ENCODE assay signal across 18 mouse cellular contexts in genomic region chr16:25817753-25818624, GRCm38 (mm10).
A peak's percentile ranks its signal among the peaks of the same experiment; 100 is the strongest.
DNase-seq lines count a peak whose midpoint lies in the region; ATAC-seq and TF ChIP-seq lines count a peak whose summit lies in the region.
"Had no signal": no experiment of that assay in that cellular context is flagged by ENCODE, and none has a peak within 500 bp of the region (broad histone marks: within the 10 kb centered on the region; RNA-seq: fewer than 3 reads in every experiment).

No protein-coding gene starts in this region.

- DNase-seq in forebrain, postnatal 0 days, result no peak
- DNase-seq in midbrain, embryonic 11.5 days (ENCODE audit: low spot score, missing footprints), result peak; percentile 86
- DNase-seq in midbrain, embryonic 14.5 days, result no peak
- DNase-seq in R1 (ENCODE audit: low read depth, low spot score), result peak; percentile 14
- peak; percentile 25 for DNase-seq in retina, embryonic 14.5 days (ENCODE audit: low spot score)
- no peak for DNase-seq in adrenal gland, adult 18-20 months (ENCODE audit: low spot score in 2 of 2)
- DNase-seq: B cell, adult 2 months; cerebellum, postnatal 14 days; gastrocnemius, postnatal 25 days; lung, adult 2 months; right cerebral cortex, postnatal 25 days; thymus, postnatal 36 days had no signal

- H3K4me3 ChIP-seq in forebrain, embryonic 12.5 days (replicated peaks), result no peak overlapping the region
- no peak overlapping the region for H3K4me3 ChIP-seq in forebrain, postnatal 0 days (ENCODE audit: low read depth, low read length)
- no peak overlapping the region for H3K4me3 ChIP-seq in midbrain, embryonic 11.5 days (ENCODE audit: low read depth, low read length)
- no peak overlapping the region for H3K4me3 ChIP-seq in midbrain, embryonic 14.5 days (replicated peaks; ENCODE audit: low read depth, low read length)
- H3K4me3 ChIP-seq: embryonic facial prominence, embryonic 12.5 days; hindbrain, embryonic 15.5 days; neural tube, embryonic 13.5 days had no signal

- H3K27ac ChIP-seq in forebrain, embryonic 12.5 days, result no peak overlapping the region
- H3K27ac ChIP-seq in forebrain, postnatal 0 days (ENCODE audit: low read depth, low read length), result no peak overlapping the region
- no peak overlapping the region for H3K27ac ChIP-seq in midbrain, embryonic 11.5 days (ENCODE audit: low read depth, low read length)
- no peak overlapping the region for H3K27ac ChIP-seq in midbrain, embryonic 14.5 days (replicated peaks; ENCODE audit: low read depth, low read length)
- H3K27ac ChIP-seq: embryonic facial prominence, embryonic 12.5 days; hindbrain, embryonic 15.5 days; neural tube, embryonic 13.5 days had no signal

- peaks cover 7% of the 10 kb centered on the region for H3K4me1 ChIP-seq in forebrain, embryonic 12.5 days
- H3K4me1 ChIP-seq in forebrain, postnatal 0 days (ENCODE audit: insufficient read depth), result no peaks in the 10 kb centered on the region
- no peaks in the 10 kb centered on the region; the same call in 1 of the 2 replicates for H3K4me1 ChIP-seq in midbrain, embryonic 11.5 days (ENCODE audit: control insufficient read depth, insufficient read depth, low read length)
- no peaks in the 10 kb centered on the region for H3K4me1 ChIP-seq in midbrain, embryonic 14.5 days (ENCODE audit: control insufficient read depth, insufficient read depth, low read length)
- H3K4me1 ChIP-seq: hindbrain, embryonic 15.5 days had no signal

- WGBS in forebrain, embryonic 12.5 days, result 10% methylated on average over 10 of the region's 10 CpGs
- WGBS in forebrain, postnatal 0 days, result 17% methylated on average over 10 of the region's 10 CpGs
- WGBS in midbrain, embryonic 11.5 days, result 24% methylated on average over 10 of the region's 10 CpGs
- 20% methylated on average over 10 of the region's 10 CpGs for WGBS in midbrain, embryonic 14.5 days

- peak; percentile 65; the same call in 1 of the 2 replicates for ATAC-seq in forebrain, embryonic 12.5 days (ENCODE audit: low FRiP score)
- no peak for ATAC-seq in forebrain, postnatal 0 days
- no peak for ATAC-seq in midbrain, embryonic 11.5 days (ENCODE audit: low FRiP score)
- ATAC-seq in midbrain, embryonic 14.5 days (ENCODE audit: low FRiP score, low TSS enrichment), result no peak
- ATAC-seq: intestine, embryonic 16.5 days had no signal

- no peaks in the 10 kb centered on the region for H3K36me3 ChIP-seq in forebrain, embryonic 12.5 days (replicated peaks)
- no peaks in the 10 kb centered on the region for H3K36me3 ChIP-seq in forebrain, postnatal 0 days (ENCODE audit: insufficient read depth)
- no peaks in the 10 kb centered on the region for H3K36me3 ChIP-seq in midbrain, embryonic 11.5 days (ENCODE audit: control insufficient read depth, insufficient read depth, low read length)
- H3K36me3 ChIP-seq in midbrain, embryonic 14.5 days (ENCODE audit: control insufficient read depth, insufficient read depth, low read length), result no peaks in the 10 kb centered on the region
- H3K36me3 ChIP-seq: embryonic facial prominence, embryonic 12.5 days; hindbrain, embryonic 15.5 days; neural tube, embryonic 13.5 days had no signal

- H3K27me3 ChIP-seq in forebrain, embryonic 12.5 days, result peaks cover 9% of the 10 kb centered on the region
- H3K27me3 ChIP-seq in forebrain, postnatal 0 days (ENCODE audit: insufficient read depth, low read length), result no peaks in the 10 kb centered on the region
- no peaks in the 10 kb centered on the region; the same call in 1 of the 2 replicates for H3K27me3 ChIP-seq in midbrain, embryonic 11.5 days (ENCODE audit: control insufficient read depth, insufficient read depth, low read length)
- no peaks in the 10 kb centered on the region for H3K27me3 ChIP-seq in midbrain, embryonic 14.5 days (ENCODE audit: control insufficient read depth, insufficient read depth, low read length)
- H3K27me3 ChIP-seq: embryonic facial prominence, embryonic 12.5 days; hindbrain, embryonic 15.5 days; neural tube, embryonic 13.5 days had no signal

- no peaks in the 10 kb centered on the region for H3K9me3 ChIP-seq in forebrain, embryonic 12.5 days
- H3K9me3 ChIP-seq in forebrain, postnatal 0 days (ENCODE audit: low read length), result no peaks in the 10 kb centered on the region
- H3K9me3 ChIP-seq in midbrain, embryonic 11.5 days (ENCODE audit: control insufficient read depth, low read length), result no peaks in the 10 kb centered on the region
- H3K9me3 ChIP-seq in midbrain, embryonic 14.5 days (ENCODE audit: control insufficient read depth, low read length), result no peaks in the 10 kb centered on the region
- H3K9me3 ChIP-seq: embryonic facial prominence, embryonic 12.5 days; hindbrain, embryonic 15.5 days; neural tube, embryonic 13.5 days had no signal

- no peak for TF ChIP-seq CTCF in forebrain, postnatal 0 days (IDR thresholded peaks at IDR 0.05; ENCODE audit: low read depth)

- no peak overlapping the region for H3K4me2 ChIP-seq in forebrain, embryonic 12.5 days
- no peak overlapping the region for H3K4me2 ChIP-seq in forebrain, postnatal 0 days (ENCODE audit: low read depth)
- no peak overlapping the region for H3K4me2 ChIP-seq in midbrain, embryonic 11.5 days
- H3K4me2 ChIP-seq in midbrain, embryonic 14.5 days (ENCODE audit: low read length), result no peak overlapping the region
- H3K4me2 ChIP-seq: embryonic facial prominence, embryonic 12.5 days; hindbrain, embryonic 15.5 days; liver, embryonic 11.5 days; neural tube, embryonic 13.5 days had no signal

- no peak overlapping the region for H3K9ac ChIP-seq in forebrain, embryonic 12.5 days
- no peak overlapping the region for H3K9ac ChIP-seq in forebrain, postnatal 0 days
- no peak overlapping the region for H3K9ac ChIP-seq in midbrain, embryonic 11.5 days (ENCODE audit: low read length)
- H3K9ac ChIP-seq in midbrain, embryonic 14.5 days (replicated peaks; ENCODE audit: low read length), result no peak overlapping the region
- H3K9ac ChIP-seq: embryonic facial prominence, embryonic 12.5 days; hindbrain, embryonic 15.5 days; neural tube, embryonic 13.5 days had no signal

Comparison
In these comparisons a context has a peak if more than half of its experiments do, and no peak if none do; other contexts are left out.
1. DNase-seq: peak in midbrain, embryonic 11.5 days (single experiment), R1 (single experiment) and retina, embryonic 14.5 days (single experiment); none in forebrain, postnatal 0 days (single experiment), midbrain, embryonic 14.5 days (single experiment) and adrenal gland, adult 18-20 months (0 of 2).